Mouse (Mus musculus): ENCODE measurements around the gene Rnase12.

Gene Rnase12

GRCm38 (mm10) chr14:51085086-51085485 is 27.6 kb upstream of the Rnase12 start:
- DNase-seq (ENCODE audit: low spot score in 2 of 2), result no peak

- DNase-seq (ENCODE audit: low spot score in 2 of 2), result no peak
Observed at GRCm38 (mm10) chr14:51083805-51084204, 26.3 kb upstream of the Rnase12 start.

GRCm38 (mm10) chr14:51082599-51083581 is 25.4 kb upstream of the Rnase12 start:
- no peak for DNase-seq (ENCODE audit: low spot score in 2 of 2)

- no peak for DNase-seq (ENCODE audit: low spot score in 2 of 2)
Observed at GRCm38 (mm10) chr14:51081035-51081434, 23.6 kb upstream of the Rnase12 start.

GRCm38 (mm10) chr14:51079180-51079579 is 21.7 kb upstream of the Rnase12 start:
- no peak for DNase-seq (ENCODE audit: low spot score in 2 of 2)

GRCm38 (mm10) chr14:51074335-51074734 is 16.9 kb upstream of the Rnase12 start, which contains the start of gene Olfr750:
Olfr750 (minus strand) TSS chr14:51074435.
- DNase-seq (ENCODE audit: low spot score in 2 of 2), result no peak

- DNase-seq (ENCODE audit: low spot score in 2 of 2), result no peak
Observed at GRCm38 (mm10) chr14:51069617-51070016, 12.2 kb upstream of the Rnase12 start.

GRCm38 (mm10) chr14:51068956-51069355 is 11.5 kb upstream of the Rnase12 start:
- DNase-seq (ENCODE audit: low spot score in 2 of 2), result no peak

- no peak for DNase-seq (ENCODE audit: low spot score in 2 of 2)
Observed at GRCm38 (mm10) chr14:51060761-51061160, 3.3 kb upstream of the Rnase12 start.

- DNase-seq (ENCODE audit: low spot score in 2 of 2), result no peak
Observed at GRCm38 (mm10) chr14:51054243-51055237, 2.9 kb downstream of the Rnase12 start.

GRCm38 (mm10) chr14:51053176-51053575 is 4.3 kb downstream of the Rnase12 start:
- no peak for DNase-seq (ENCODE audit: low spot score in 2 of 2)

- DNase-seq (ENCODE audit: low spot score in 2 of 2), result no peak
Observed at GRCm38 (mm10) chr14:51051941-51052340, 5.5 kb downstream of the Rnase12 start.

GRCm38 (mm10) chr14:51050063-51050462 is 7.4 kb downstream of the Rnase12 start, which contains the start of gene Rnase11:
Rnase11 (minus strand) TSS chr14:51050163.
- no peak for DNase-seq (ENCODE audit: low spot score in 2 of 2)

GRCm38 (mm10) chr14:51047846-51048245 is 9.6 kb downstream of the Rnase12 start:
- no peak for DNase-seq (ENCODE audit: low spot score in 2 of 2)

- DNase-seq (ENCODE audit: low spot score in 2 of 2), result no peak
Observed at GRCm38 (mm10) chr14:51041769-51042168, 15.7 kb downstream of the Rnase12 start, which contains the start of gene Rnase9. Rnase9 (minus strand) TSS chr14:51041869.

GRCm38 (mm10) chr14:51036214-51036613 is 21.2 kb downstream of the Rnase12 start:
- DNase-seq (ENCODE audit: low spot score in 2 of 2), result no peak

GRCm38 (mm10) chr14:51035206-51035605 is 22.3 kb downstream of the Rnase12 start:
- no peak for DNase-seq (ENCODE audit: low spot score in 2 of 2)

- no peak for DNase-seq (ENCODE audit: low spot score in 2 of 2)
Observed at GRCm38 (mm10) chr14:51027387-51028155, 29.9 kb downstream of the Rnase12 start.

- no peak for DNase-seq (ENCODE audit: low spot score in 2 of 2)
Observed at GRCm38 (mm10) chr14:51026391-51027133, 30.9 kb downstream of the Rnase12 start.

GRCm38 (mm10) chr14:51024820-51025219 is 32.6 kb downstream of the Rnase12 start:
- DNase-seq (ENCODE audit: low spot score in 2 of 2), result no peak
